Mouse (Mus musculus): Measurements from ENCODE around the gene Crtc1. TPM values are rescaled to one million over a fixed set of nuclear protein-coding genes. Genes with fewer than 3 reads are reported as not detected.

Gene Crtc1
- polyA plus RNA-seq, 1 experiment, result 29.6 TPM

DNA sequence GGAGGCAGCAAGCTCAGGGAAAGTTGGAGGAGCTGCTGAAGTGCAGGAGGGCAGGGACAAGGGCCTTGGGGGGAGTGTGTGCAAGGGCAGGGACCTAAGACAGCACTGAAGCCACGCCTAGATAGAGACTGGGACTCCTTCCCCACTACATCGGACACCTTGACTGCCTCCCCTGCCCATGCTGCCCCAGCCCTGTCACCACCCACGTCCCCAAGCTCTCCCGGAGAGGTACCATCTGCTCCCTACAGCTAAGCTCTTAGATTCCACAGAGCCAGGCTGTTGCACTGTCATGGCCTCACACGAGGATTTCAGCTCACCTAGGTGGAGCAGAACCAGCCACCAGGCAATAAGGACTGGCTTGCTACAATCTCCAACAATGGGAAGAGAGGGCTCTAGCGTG lies 22.4 kb downstream of the Crtc1 start:
- TF ChIP-seq GATA1 (IDR thresholded peaks at IDR 0.05; ENCODE audit: low read length), result no peak

DNA sequence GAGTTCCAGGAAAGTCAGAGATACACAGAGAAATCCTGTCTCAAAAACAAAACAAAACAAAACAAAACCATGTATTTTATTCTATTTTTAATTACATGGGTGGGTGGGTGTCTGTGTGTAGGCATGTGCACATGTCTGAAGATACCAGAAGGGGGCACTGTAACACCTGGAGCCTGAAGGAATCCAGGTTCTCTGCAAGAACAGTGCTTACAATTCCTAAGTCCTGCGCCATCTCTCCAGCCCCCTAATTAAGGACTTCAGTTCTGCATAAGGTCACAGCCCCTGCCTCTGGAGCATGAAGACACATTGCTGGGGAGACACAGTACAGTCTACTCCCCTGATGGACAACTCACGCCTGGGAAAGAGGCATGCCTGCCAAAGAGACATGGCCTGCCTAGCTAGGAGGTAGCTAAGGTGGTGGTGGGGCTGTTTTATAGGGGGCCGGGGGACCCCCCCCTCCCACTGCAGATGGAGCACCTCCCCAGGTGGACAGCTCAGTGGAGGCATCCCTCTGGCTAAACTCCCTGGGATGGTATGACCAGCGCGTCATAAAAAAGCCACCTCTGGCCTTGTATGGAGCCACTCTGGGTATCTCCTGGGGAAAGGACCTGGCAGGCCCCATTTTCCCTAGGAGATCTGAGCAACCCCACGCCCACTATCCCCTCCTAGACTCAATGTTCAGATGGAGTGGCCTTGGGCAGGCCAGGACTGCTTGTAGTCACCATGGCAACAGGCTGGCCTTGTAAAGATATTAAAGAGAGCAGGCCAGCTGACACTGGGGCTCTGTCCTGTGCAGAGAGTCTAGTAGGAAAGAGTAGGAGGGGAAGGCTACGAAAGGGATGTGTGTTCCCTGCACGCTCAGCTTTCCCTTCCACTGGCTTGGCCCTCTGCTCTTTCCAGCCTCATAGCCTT lies 23.6 kb downstream of the Crtc1 start:
- no peak for TF ChIP-seq GATA1 (IDR thresholded peaks at IDR 0.05; ENCODE audit: low read length)

DNA sequence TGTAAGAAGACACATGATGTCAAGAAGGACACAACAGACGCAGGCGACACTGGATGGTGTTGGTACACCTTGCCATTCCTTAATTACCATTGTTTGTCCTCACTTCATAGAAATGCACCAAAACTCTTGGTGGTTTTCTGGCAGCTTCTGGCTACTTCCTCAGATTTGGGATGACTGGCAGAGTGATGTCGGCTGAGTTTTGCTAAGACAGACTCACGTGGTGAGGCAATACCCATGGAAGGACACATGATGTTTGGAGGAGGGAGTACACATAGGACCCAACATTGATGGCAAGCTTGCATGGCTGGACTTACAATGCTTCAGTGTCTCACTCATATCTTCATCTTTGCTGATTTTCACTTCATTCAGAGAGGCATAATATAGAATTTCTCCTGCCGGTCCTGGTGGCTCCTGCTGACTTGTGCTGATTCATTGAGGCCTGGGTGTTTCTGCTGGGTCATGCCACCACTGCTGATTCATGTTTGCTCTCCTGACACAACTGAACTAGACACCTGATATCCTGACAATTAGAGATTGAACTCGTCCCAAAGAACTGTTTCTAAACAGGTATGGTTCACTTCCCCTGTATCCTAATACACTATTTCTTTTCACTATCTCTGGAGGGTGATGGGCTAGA lies 25.0 kb downstream of the Crtc1 start:
- no peak for TF ChIP-seq GATA1 (IDR thresholded peaks at IDR 0.05; ENCODE audit: low read length)

DNA sequence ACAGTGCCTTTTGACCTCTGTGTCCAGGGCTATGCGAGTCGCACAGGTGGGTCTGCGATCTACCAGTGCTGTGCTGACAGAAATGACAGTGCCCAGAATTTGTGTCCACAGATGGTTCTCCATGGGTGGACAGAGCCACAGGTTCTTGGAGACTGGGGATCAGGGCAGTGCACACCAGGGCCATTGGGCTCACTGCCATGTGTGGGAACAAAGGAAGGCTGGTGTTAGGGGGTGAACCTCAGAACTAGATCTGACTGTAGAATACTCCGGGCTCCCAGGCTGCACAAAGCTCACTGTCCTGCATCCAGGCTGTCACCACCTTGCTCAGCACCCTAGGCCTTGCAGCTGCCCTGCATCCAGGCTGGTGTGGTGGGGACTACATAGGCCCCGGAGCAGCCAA lies 29.1 kb downstream of the Crtc1 start:
- TF ChIP-seq GATA1 (IDR thresholded peaks at IDR 0.05; ENCODE audit: low read length), result no peak

DNA sequence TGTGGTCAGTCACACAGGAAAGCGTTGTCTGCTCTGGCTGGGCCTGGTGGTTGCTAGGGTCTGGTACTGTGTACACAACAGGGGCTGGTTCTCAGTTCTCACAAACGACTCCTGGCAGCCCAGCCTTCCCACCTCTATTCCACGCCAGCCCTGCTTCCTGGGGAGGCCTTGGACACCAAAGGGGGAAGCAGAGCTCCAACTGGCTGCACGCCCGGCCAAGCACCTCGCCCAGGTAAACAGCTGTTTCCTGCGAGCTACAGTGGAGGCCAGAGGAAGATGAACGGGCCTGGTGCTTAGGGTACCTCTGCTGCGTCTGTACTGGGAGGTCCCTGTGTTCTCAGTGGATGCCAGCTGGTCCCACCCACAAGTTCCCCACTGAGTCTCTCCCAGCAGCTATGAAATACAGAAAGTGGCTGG lies 29.9 kb downstream of the Crtc1 start:
- no peak for TF ChIP-seq GATA1 (IDR thresholded peaks at IDR 0.05; ENCODE audit: low read length)

DNA sequence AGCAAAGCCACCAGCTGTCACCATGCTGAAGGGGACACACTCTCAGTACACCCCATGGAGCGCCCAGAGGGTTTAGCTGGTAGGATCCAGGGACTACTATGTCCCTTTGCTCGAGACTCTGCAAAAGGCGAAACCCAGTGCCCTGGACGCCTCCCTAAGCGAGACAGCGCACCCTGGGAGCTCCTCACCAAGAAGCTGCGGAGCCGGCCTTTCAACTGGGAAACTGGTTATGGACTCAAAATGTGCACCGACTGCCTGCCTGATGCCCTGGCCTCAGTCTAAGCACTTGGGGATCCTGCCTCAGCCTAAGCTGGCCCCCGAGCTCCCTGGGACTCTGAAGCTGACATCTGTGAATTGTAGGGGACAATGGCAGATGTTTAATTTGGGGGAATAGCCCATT lies 30.4 kb downstream of the Crtc1 start:
- no peak for TF ChIP-seq GATA1 (IDR thresholded peaks at IDR 0.05; ENCODE audit: low read length)

DNA sequence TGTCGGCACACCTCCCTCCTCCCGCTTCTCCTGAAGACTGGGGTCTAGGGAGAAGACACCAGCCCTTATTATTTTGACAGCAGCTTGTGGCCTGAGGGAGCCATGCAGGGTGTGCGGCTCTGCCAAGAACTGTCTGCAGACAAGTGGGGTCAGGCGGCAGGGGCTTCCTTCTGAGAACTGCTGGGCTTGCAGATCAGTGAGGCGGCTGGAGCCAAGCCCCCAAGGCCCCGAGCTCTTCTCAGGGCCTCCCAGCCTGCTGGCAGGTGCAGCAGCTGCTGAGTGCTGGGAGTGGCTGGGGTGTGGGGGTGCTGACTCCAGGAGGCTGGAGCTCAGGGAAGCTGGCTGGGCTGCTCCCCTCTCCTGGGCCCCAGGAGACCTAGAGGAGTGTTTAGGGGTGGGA lies 31.1 kb downstream of the Crtc1 start:
- no peak for TF ChIP-seq GATA1 (IDR thresholded peaks at IDR 0.05; ENCODE audit: low read length)

DNA sequence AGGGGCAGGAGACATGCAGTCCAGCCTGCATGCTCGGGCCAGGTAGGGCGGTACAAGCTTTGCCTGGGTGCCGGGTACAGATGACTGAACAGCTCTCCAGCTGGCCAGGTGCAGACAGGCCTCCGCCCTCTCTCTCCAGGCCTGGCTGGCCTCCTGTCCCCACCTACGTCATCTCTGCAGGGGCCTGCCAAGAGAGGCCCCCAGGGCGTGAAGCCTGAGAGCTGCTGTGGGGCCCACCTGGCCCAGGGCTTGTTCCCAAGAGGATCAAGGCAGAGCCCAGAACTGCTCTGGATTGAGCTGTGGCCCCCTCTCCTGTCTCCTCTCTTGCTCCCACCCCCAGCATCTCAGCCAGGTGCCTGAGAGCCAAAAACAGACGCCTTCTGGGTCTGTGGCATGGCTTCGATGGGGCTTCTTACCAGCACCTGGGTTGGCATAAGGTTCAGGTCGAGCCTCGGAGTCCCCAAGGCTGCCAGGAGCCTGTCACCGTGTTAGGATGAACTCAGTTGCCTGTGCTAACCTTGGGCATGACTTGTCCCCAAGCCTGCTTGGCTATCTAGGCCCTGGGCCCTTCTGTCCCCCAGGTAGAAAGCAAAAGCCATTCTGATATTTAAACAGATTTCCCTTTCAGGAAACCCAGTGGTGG lies 32.8 kb downstream of the Crtc1 start:
- no peak for TF ChIP-seq GATA1 (IDR thresholded peaks at IDR 0.05; ENCODE audit: low read length)

DNA sequence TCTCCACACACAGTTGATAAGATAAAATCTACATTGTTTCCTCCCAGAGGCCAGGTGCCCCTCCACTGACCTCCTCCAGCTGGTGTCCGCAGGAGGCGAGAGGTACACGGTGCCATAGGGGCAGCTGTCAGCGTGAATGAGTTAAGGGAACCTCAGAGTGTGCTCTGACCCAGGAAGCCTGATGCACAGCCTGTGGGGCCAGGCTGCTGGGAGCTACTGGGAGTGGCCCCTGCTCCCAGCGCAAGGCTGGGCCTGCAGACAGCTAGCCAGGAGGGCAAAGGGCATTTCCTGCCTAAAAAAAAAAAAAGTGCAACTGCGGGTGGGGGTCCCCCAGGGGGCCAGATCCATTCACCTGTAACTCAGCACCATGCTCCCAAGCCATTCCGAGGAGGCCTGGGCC lies 34.2 kb downstream of the Crtc1 start:
- no peak for TF ChIP-seq GATA1 (IDR thresholded peaks at IDR 0.05; ENCODE audit: low read length)

DNA sequence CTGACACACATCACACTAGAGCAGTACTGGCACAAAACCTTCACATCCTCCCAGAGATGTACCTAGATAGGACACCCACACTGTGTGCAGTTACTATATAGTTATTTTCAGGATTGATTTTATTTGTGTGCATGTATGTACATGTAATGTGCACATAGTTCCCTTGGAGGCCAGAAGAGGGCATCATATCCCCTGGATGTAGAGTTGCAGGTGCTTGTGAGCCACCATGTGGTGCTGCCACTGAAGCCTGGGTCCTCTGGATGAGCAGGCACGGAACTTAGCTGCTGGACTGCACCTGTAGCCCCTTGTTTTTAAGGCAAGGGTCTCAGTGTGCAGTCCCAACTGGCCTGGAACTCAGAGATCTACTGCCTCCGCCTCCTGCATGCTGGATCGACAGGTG lies 35.2 kb downstream of the Crtc1 start:
- TF ChIP-seq GATA1 (IDR thresholded peaks at IDR 0.05; ENCODE audit: low read length), result no peak

DNA sequence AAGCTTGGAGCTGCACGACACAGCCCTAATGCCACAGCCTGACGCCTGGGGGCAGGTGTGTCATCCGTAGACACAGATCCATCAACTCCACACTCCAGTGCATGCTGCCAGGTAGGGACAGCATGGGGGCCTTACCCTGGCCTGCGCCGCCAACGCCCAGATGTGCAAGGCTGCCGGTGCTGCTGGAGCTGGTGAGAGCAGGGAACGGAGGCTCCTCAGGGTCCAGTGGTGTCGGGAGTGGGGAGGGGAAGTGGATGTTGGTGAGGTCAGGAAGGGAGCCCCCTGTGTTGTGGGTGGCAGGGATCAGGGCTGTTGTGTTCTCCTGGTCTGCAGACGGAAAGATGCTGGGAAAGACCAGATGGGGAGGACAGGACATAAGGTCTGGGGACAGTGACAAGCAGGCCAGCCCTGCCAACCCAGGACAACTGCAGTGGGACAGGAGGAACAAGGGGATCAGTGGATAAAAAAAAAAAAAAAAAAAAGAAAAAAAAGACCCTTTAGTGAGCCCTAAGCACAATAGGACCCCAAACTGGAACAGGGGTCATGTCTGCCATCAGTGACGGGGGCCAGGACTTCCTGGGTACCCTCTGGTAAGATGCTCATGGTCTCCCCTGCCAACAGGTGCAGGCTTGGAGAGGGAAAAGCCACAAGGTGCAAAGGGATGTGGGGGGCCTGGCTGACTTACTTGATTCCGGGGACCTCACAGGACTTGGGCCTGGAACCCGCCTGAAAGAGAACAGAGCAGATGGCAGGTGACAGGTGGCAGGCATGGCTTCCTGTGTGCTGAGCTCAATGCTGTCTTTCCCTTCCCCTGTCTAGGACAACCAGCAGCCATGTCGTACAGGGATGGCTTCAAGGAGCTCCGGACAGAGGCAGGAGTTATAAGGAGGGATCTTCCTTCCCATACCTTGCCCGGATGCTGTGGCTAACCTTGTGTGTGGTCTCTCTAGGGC lies 41.5 kb downstream of the Crtc1 start:
- no peak for TF ChIP-seq GATA1 (IDR thresholded peaks at IDR 0.05; ENCODE audit: low read length)

DNA sequence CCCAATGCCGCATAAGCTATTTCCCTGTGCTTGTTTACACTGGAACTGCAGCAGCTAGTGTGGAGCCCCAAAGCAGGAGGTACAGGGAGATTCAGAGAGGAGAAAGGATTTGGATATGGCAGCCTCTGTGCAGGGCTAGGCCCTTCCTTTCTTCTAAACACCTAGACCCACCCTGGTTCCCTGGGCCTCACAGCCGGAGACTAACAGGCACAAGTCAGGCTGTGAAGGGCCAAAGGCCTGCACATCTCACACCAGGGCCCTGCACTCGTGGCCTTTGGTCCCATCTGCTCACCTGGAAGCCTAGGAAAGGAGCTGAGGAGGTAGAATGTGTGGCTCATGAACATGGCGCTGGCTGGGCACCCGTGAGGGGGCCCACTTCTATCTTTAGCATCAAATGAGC lies 43.2 kb downstream of the Crtc1 start:
- TF ChIP-seq GATA1 (IDR thresholded peaks at IDR 0.05; ENCODE audit: low read length), result no peak

DNA sequence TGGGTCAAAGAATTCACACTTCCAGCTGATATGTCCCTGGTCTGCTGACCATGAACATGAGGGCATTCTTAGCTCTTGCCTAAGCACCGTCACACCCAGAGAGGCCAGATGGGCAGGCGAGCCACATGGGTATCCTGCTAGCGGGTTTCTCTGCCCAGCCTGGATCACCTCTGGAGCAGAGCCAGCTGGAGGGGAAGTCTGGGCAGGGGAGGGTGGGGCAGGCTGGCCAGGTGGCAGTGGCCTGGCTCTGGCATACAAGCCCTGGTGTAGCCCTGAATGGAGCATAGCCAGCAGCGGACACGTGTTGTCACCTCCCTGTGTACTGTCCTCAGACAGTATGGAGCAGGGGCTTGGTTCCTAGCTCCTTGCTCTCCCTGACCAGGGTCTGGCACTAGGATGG lies 43.7 kb downstream of the Crtc1 start:
- TF ChIP-seq GATA1 (IDR thresholded peaks at IDR 0.05; ENCODE audit: low read length), result no peak

DNA sequence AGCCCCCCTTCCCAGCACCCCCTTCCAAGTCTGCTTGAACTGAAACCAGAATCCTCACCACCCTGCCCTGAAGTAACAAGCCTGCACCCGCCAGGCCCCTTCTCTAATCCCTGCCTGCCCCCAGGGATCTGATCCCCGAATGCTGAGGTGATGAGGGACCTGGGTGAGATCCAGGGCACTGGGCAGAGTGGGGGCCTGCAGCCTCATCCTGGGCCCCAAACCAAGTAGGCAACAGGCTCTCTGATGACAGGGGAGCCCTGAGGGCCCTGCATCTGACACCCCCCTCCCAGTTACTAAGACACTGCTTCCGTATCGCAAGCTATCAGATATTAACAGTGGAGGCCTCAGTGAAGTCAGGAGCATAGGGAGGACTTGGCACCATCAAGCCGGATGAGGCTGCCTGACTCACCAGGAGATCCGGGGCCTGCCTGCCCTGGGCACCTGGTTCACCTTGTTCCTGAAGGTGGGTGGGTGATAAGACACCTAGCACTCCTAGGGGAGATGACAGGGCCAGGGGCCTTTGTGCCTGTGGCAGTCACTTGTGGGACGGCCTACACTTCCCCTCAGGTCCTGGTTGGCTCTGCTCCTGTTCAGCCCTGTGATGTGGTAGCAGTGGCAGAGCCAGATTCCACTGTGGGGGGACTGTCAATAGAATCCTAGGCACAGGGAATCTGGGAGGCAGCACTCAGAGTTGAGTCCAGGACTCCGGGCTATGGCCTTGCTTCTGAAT lies 44.9 kb downstream of the Crtc1 start:
- TF ChIP-seq GATA1 (IDR thresholded peaks at IDR 0.05; ENCODE audit: low read length), result no peak

DNA sequence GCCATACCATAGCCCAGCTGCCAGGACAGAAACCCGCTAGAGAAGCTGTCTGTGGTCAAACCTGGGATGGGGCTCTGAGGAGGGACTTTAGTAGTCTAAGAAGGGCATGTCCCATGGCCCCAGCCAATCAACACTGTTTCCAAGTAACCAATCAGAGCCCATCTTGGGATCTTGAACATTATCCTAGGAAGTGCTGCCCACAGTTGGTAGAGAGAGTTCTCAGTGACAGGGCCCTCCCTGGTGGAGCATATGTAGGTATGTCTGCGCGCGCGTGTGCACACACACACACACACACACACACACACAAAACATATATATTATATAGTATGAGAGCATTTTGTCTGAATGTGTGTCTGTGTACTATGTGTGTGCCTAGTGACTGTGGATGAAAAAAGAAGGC lies 46.3 kb downstream of the Crtc1 start:
- TF ChIP-seq GATA1 (IDR thresholded peaks at IDR 0.05; ENCODE audit: low read length), result no peak

Measured in G1E-ER4 (cell line).